8 mouse cellular contexts compared by ENCODE assay signal in genomic region chr12:3573410-3573809, GRCm38 (mm10). TPM values are rescaled to one million over a fixed set of nuclear protein-coding genes. Genes with fewer than 3 reads are reported as not detected.
A peak's percentile ranks its signal among the peaks of the same experiment; 100 is the strongest.
DNase-seq lines count a peak whose midpoint lies in the region; ATAC-seq and TF ChIP-seq lines count a peak whose summit lies in the region.

No protein-coding gene starts in this region.

- H3K27me3 ChIP-seq in lung, embryonic 16.5 days (ENCODE audit: control insufficient read depth, insufficient read depth, low read depth, low read length): no peaks in the 10 kb centered on the region
- H3K27me3 ChIP-seq in intestine, embryonic 16.5 days (replicated peaks; ENCODE audit: control insufficient read depth, insufficient read depth, low read length): no peaks in the 10 kb centered on the region
- no peaks in the 10 kb centered on the region for H3K27me3 ChIP-seq in neural tube, embryonic 15.5 days (replicated peaks)

- peak; percentile 12 for DNase-seq in cerebellum, adult 11 months
- no peak for DNase-seq in cerebellum, postnatal 36 days
- DNase-seq in lung, adult 2 months: no peak
- no peak for DNase-seq in testis, postnatal 10 days (ENCODE audit: low spot score)
- DNase-seq in left cerebral cortex, adult 8-10 months (ENCODE audit: low spot score in 2 of 2): no peak

- no peak for TF ChIP-seq CTCF in lung, adult 2 months (IDR thresholded peaks at IDR 0.05; ENCODE audit: insufficient read depth, low read length)

- no peak for TF ChIP-seq POLR2A in lung, adult 2 months (IDR thresholded peaks at IDR 0.05; ENCODE audit: borderline replicate concordance, extremely low read depth, low read depth, low read length)

- peaks cover 12% of the 10 kb centered on the region for H3K4me1 ChIP-seq in lung, embryonic 16.5 days (replicated peaks; ENCODE audit: control insufficient read depth, insufficient read depth, low read length)
- H3K4me1 ChIP-seq in lung, adult 2 months (ENCODE audit: control insufficient read depth, insufficient read depth, low read length): peaks cover 4% of the 10 kb centered on the region; the same call in 1 of the 2 replicates
- H3K4me1 ChIP-seq in intestine, embryonic 16.5 days (ENCODE audit: control insufficient read depth, insufficient read depth, low read length): peaks cover 17% of the 10 kb centered on the region
- H3K4me1 ChIP-seq in neural tube, embryonic 15.5 days: peaks cover 14% of the 10 kb centered on the region

- no peaks in the 10 kb centered on the region for H3K9me3 ChIP-seq in lung, embryonic 16.5 days (ENCODE audit: control insufficient read depth, low read length)
- no peaks in the 10 kb centered on the region for H3K9me3 ChIP-seq in intestine, embryonic 16.5 days (ENCODE audit: control insufficient read depth, low read length)
- no peaks in the 10 kb centered on the region for H3K9me3 ChIP-seq in neural tube, embryonic 15.5 days (replicated peaks)

- no peak for ATAC-seq in lung, embryonic 16.5 days (ENCODE audit: low read depth)
- ATAC-seq in intestine, embryonic 16.5 days: no peak
- no peak for ATAC-seq in neural tube, embryonic 15.5 days (ENCODE audit: low FRiP score)

- H3K4me2 ChIP-seq in lung, embryonic 16.5 days (ENCODE audit: low read depth, low read length): peak overlapping the region; percentile 93
- H3K4me2 ChIP-seq in intestine, embryonic 16.5 days (ENCODE audit: low read depth, low read length): peak overlapping the region; percentile 90
- peak overlapping the region; percentile 87 for H3K4me2 ChIP-seq in neural tube, embryonic 15.5 days

- peak overlapping the region; percentile 42 for H3K27ac ChIP-seq in lung, embryonic 16.5 days (ENCODE audit: low read length)
- H3K27ac ChIP-seq in intestine, embryonic 16.5 days (ENCODE audit: low read length): no peak overlapping the region
- peak overlapping the region; percentile 94; the same call in 1 of the 2 replicates for H3K27ac ChIP-seq in neural tube, embryonic 15.5 days (replicated peaks)

- no peaks in the 10 kb centered on the region for H3K36me3 ChIP-seq in lung, embryonic 16.5 days (ENCODE audit: control insufficient read depth, insufficient read depth, low read length)
- H3K36me3 ChIP-seq in intestine, embryonic 16.5 days (ENCODE audit: control insufficient read depth, insufficient read depth, low read length): no peaks in the 10 kb centered on the region
- H3K36me3 ChIP-seq in neural tube, embryonic 15.5 days: no peaks in the 10 kb centered on the region

- H3K9ac ChIP-seq in lung, embryonic 16.5 days (ENCODE audit: low read length): peak overlapping the region; percentile 80
- H3K9ac ChIP-seq in intestine, embryonic 16.5 days (ENCODE audit: low read depth, low read length): 0 out of 2 replicates have a peak overlapping the region, but pooled peaks have one; percentile 88
- H3K9ac ChIP-seq in neural tube, embryonic 15.5 days (replicated peaks): peak overlapping the region; percentile 96

- WGBS in lung, embryonic 16.5 days: 34% methylated on average over 6 of the region's 6 CpGs
- WGBS in lung, adult 2 months: 40% methylated on average over 6 of the region's 6 CpGs
- WGBS in intestine, embryonic 16.5 days: 35% methylated on average over 6 of the region's 6 CpGs
- WGBS in neural tube, embryonic 15.5 days: 55% methylated on average over 6 of the region's 6 CpGs

- peak overlapping the region; percentile 68 for H3K4me3 ChIP-seq in lung, embryonic 16.5 days (ENCODE audit: low read length)
- no peak overlapping the region for H3K4me3 ChIP-seq in lung, adult 2 months (replicated peaks; ENCODE audit: extremely low read depth, low read depth, low read length)
- peak overlapping the region; percentile 94 for H3K4me3 ChIP-seq in intestine, embryonic 16.5 days (ENCODE audit: low read length)
- peak overlapping the region; percentile 91 for H3K4me3 ChIP-seq in neural tube, embryonic 15.5 days (replicated peaks)

RNA-seq across cellular contexts. Expression of gene Dtnb, which starts 1.2 kb away (rescaled TPM):
- 28.2 and 30.9 TPM in 2 replicates for polyA plus RNA-seq in lung, embryonic 16.5 days (2015; fragmentation: Nextera tagmentation; extraction: Ambion mirVana)
- polyA plus RNA-seq in lung, adult 2 months (2012; rRNA removed): 23.4 and 27.9 TPM in 2 replicates
- 17.1 and 17.3 TPM in 2 replicates for polyA plus RNA-seq in intestine, embryonic 16.5 days (2015; fragmentation: Nextera tagmentation; extraction: Ambion mirVana)
- polyA plus RNA-seq in neural tube, embryonic 15.5 days (2015; fragmentation: Nextera tagmentation; extraction: Ambion mirVana): 52.0 and 61.8 TPM in 2 replicates
- total RNA-seq in left cerebral cortex, adult 8-10 months (2022): 100 to 1,000 TPM; 117 to 137 (median 128) TPM
